Mouse (Mus musculus): ENCODE measurements at regions not wholly inside any gene's neighbourhood (a gene's known extent, or its start where the extent isn't known, plus 50 kb on each side); places are given as distances from the start of the nearest gene placed in this dataset.

- DNase-seq, result peak in 1 of 2 experiments; percentile 5
Observed at GRCm38 (mm10) chr13:85639376-85640229, 350.7 kb upstream of the Rasa1 start.

- no peak for DNase-seq
Observed at GRCm38 (mm10) chr13:85629506-85630175, 340.7 kb upstream of the Rasa1 start.

Measured in kidney, postnatal 4 days (tissue).